Mouse (Mus musculus): ENCODE measurements at regions not wholly inside any gene's neighbourhood (a gene's known extent, or its start where the extent isn't known, plus 50 kb on each side); places are given as distances from the start of the nearest gene placed in this dataset.

- DNase-seq: no peak
Measured at GRCm38 (mm10) chr17:47174748-47175215, 164.4 kb upstream of the Ubr2 start.

- no peak for DNase-seq
Measured at GRCm38 (mm10) chr17:47171801-47172200, 161.4 kb upstream of the Ubr2 start.

GRCm38 (mm10) chr17:47170978-47171593 lies 160.7 kb upstream of the Ubr2 start:
- DNase-seq: no peak

GRCm38 (mm10) chr17:47168105-47168504 lies 157.7 kb upstream of the Ubr2 start:
- DNase-seq: no peak

GRCm38 (mm10) chr17:47163677-47164340 lies 153.5 kb upstream of the Ubr2 start:
- no peak for DNase-seq

GRCm38 (mm10) chr17:47162459-47162858 lies 152.1 kb upstream of the Ubr2 start:
- no peak for DNase-seq

- no peak for DNase-seq
Measured at GRCm38 (mm10) chr17:47156237-47156636, 145.9 kb upstream of the Ubr2 start.

- DNase-seq: no peak
Measured at GRCm38 (mm10) chr17:47151557-47152278, 141.4 kb upstream of the Ubr2 start.

- no peak for DNase-seq
Measured at GRCm38 (mm10) chr17:47151193-47151556, 140.8 kb upstream of the Ubr2 start.

- DNase-seq: no peak
Measured at GRCm38 (mm10) chr17:47150636-47151035, 140.3 kb upstream of the Ubr2 start.

- DNase-seq: no peak
Measured at GRCm38 (mm10) chr17:47149662-47150061, 139.3 kb upstream of the Ubr2 start.

- no peak for DNase-seq
Measured at GRCm38 (mm10) chr17:47149158-47149557, 138.8 kb upstream of the Ubr2 start.

GRCm38 (mm10) chr17:47146640-47147039 lies 136.3 kb upstream of the Ubr2 start:
- DNase-seq: no peak

GRCm38 (mm10) chr17:47145590-47145989 lies 135.2 kb upstream of the Ubr2 start:
- DNase-seq: no peak

- no peak for DNase-seq
Measured at GRCm38 (mm10) chr17:47144996-47145395, 134.6 kb upstream of the Ubr2 start.

GRCm38 (mm10) chr17:47144460-47144859 lies 134.1 kb upstream of the Ubr2 start:
- no peak for DNase-seq

- no peak for DNase-seq
Measured at GRCm38 (mm10) chr17:47143898-47144297, 133.5 kb upstream of the Ubr2 start.

- no peak for DNase-seq
Measured at GRCm38 (mm10) chr17:47142885-47143284, 132.5 kb upstream of the Ubr2 start.

- no peak for DNase-seq
Measured at GRCm38 (mm10) chr17:47142276-47142675, 131.9 kb upstream of the Ubr2 start.

- DNase-seq: peak; percentile 24
Measured at GRCm38 (mm10) chr17:47141843-47142215, 131.5 kb upstream of the Ubr2 start.

- peak; percentile 51 for DNase-seq
Measured at GRCm38 (mm10) chr17:47140969-47141842, 130.8 kb upstream of the Ubr2 start.

- peak; percentile 44 for DNase-seq
Measured at GRCm38 (mm10) chr17:47140241-47140968, 130.0 kb upstream of the Ubr2 start.

Data from cerebellum, adult 9-11 months (tissue).